Mouse (Mus musculus) myocyte (in vitro differentiated cells): ENCODE data around the gene 4930579F01Rik. TPM values are rescaled to one million over a fixed set of nuclear protein-coding genes. Genes with fewer than 3 reads are reported as not detected.
A peak's percentile ranks its signal among the peaks of the same experiment; 100 is the strongest.

ENCODE experiments used
- H3K27me3 ChIP-seq: one replicate; pipeline ENCODE4 v1.6.1; 2011; ENCODE audit not compliant: control insufficient read depth, insufficient read depth, insufficient read length
- H3K36me3 ChIP-seq: one replicate; pipeline ENCODE4 v1.6.1; 2011; ENCODE audit not compliant: control insufficient read depth, insufficient read depth
- H3K4me2 ChIP-seq: one replicate; pipeline ENCODE4 v1.6.1; 2011; ENCODE audit warnings: low read depth, control low read depth
- H3K4me3 ChIP-seq: one replicate; pipeline ENCODE4 v1.5.1; 2011; ENCODE audit warnings: mild to moderate bottlenecking, control low read depth, moderate library complexity
- H3K79me2 ChIP-seq: one replicate; pipeline ENCODE4 v1.6.1; 2011; ENCODE audit not compliant: control insufficient read depth, insufficient read depth
- H3ac ChIP-seq: one replicate; pipeline ENCODE4 v1.6.1; 2011; ENCODE audit not compliant: control insufficient read depth, insufficient read length
- CEBPB ChIP-seq: IDR thresholded peaks from 2 replicates; pipeline ENCODE4 v1.6.1; 2011; ENCODE audit warnings: mild to moderate bottlenecking, moderate library complexity; ENCODE audit not compliant: poor library complexity, insufficient read depth, severe bottlenecking
- E2F4 ChIP-seq: IDR thresholded peaks from one replicate; pipeline ENCODE4 v1.6.1; 2011; ENCODE audit warnings: mild to moderate bottlenecking, control low read depth, moderate library complexity; ENCODE audit not compliant: insufficient read depth
- MAX ChIP-seq: IDR thresholded peaks from one replicate; pipeline ENCODE4 v1.6.1; 2011; ENCODE audit warnings: low read depth, mild to moderate bottlenecking, control low read depth
- MYOD1 ChIP-seq, 3 experiments: IDR thresholded peaks; one replicate each; pipeline ENCODE4 v1.6.1; 2011; ENCODE audit warnings: control low read depth in 2 of 3, low read depth in 2 of 3, mild to moderate bottlenecking in 2 of 3, moderate library complexity in 1 of 3; ENCODE audit not compliant: insufficient read length in 2 of 3, control insufficient read depth in 1 of 3
- MYOG ChIP-seq, 3 experiments: IDR thresholded peaks; one replicate each; pipeline ENCODE4 v1.6.1; 2011; ENCODE audit warnings: control low read depth in 2 of 3, low read depth in 2 of 3, mild to moderate bottlenecking in 2 of 3; ENCODE audit not compliant: insufficient read length in 2 of 3, control insufficient read depth in 1 of 3, insufficient read depth in 1 of 3
- POLR2A ChIP-seq: IDR thresholded peaks from one replicate; pipeline ENCODE4 v1.6.1; 2011; ENCODE audit warnings: low read depth, mild to moderate bottlenecking, control low read depth, moderate library complexity; ENCODE audit not compliant: insufficient read length
- POLR2AphosphoS2 ChIP-seq: IDR thresholded peaks from one replicate; pipeline ENCODE4 v1.6.1; 2011; ENCODE audit warnings: low read depth, control low read depth; ENCODE audit not compliant: insufficient read length
- REST ChIP-seq: IDR thresholded peaks from one replicate; pipeline ENCODE4 v1.6.1; 2011; ENCODE audit warnings: mild to moderate bottlenecking, control low read depth, moderate library complexity; ENCODE audit not compliant: insufficient read depth, insufficient read length
- SRF ChIP-seq: IDR thresholded peaks from one replicate; pipeline ENCODE4 v1.6.1; 2011; ENCODE audit warnings: low read depth; ENCODE audit not compliant: control insufficient read depth, insufficient read length
- TCF12 ChIP-seq: IDR thresholded peaks from one replicate; pipeline ENCODE4 v1.6.1; 2011; ENCODE audit warnings: mild to moderate bottlenecking, control low read depth; ENCODE audit not compliant: poor library complexity, insufficient read depth, severe bottlenecking
- TCF3 ChIP-seq: IDR thresholded peaks from one replicate; pipeline ENCODE4 v1.6.1; 2011; ENCODE audit warnings: low read depth, control low read depth; ENCODE audit not compliant: insufficient read length
- USF1 ChIP-seq: IDR thresholded peaks from one replicate; pipeline ENCODE4 v1.6.1; 2011; ENCODE audit warnings: low read depth, mild to moderate bottlenecking, control low read depth, moderate library complexity
- polyA plus RNA-seq: library from polyadenylated mRNA; unstranded; fragments of >200 nt; fragmentation: generic; extraction: Trizol; gene quantifications from one replicate; pipeline ENCODE4 v1.2.1, GENCODE M21; 2012; ENCODE audit warnings: missing spikeins

The 4930579F01Rik gene
- polyA plus RNA-seq, 1 experiment, result not detected

DNA sequence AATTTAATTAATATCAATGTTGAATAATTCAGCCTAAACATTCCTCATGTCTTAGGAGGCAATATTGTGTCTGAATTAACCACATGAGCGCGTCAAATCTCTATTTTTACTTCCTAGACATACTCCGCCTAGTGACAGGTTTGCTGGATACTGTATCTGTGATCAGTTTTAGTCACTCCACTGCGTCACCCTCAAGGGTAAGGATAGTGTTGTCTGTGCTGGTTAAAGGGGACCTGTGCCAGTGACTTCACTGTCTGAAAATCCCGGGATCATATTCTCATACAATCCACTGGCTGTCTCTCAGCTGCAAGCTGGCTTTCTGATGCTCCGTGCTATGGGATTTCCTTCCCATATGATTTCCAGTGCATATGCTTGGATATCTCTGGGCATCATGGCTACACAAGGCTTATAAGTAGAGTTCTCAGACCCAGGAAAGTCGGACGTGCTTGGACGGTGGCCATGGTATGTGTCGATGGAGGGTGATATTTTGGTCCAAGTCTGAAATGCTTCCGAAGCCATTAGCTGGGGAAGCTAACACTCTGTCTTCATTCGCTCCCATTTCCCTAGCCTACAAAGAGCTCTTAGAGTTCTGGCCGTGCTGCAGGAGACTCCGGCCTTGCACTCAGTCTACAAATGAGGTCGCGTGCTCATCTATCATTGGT lies 74.0 kb downstream of the 4930579F01Rik start:
- Histone ChIP-seq H3K79me2 (no peaks in the 10 kb centered on the region), H3K4me3 (no peak overlapping the region), H3ac (no peak overlapping the region), H3K4me2 (peak overlapping the region; percentile 66), H3K36me3 (no peaks in the 10 kb centered on the region), H3K27me3 (no peaks in the 10 kb centered on the region)
- TF ChIP-seq MYOD1 (IDR thresholded peaks at IDR 0.05; ENCODE audit: control insufficient read depth in 1 of 3, insufficient read length in 2 of 3, low read depth in 2 of 3), result peak in 2 of 3 experiments; percentile 27 to 32
- no peak for TF ChIP-seq MYOG (IDR thresholded peaks at IDR 0.05; ENCODE audit: control insufficient read depth in 1 of 3, insufficient read depth in 1 of 3, insufficient read length in 2 of 3, low read depth in 2 of 3)

DNA sequence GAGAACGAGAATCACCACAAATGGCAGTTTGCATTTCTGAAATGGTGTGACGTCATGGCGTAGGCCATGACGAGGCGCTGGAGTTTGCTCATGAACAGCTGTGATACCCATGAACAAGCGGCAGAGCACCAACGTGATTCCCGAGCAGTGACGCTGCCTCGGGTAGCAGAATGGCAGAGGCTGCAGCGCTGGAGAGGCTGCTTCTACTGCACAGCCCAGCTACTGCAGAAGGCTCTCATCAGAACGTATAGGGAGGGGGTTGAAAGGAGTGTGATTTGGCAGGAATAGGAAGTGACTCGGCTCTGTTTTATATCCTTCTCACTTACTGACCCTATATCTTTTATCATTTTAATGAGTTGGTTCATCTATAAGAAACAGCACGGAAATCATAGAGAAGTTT lies 74.8 kb downstream of the 4930579F01Rik start:
- Histone ChIP-seq H3K4me2 (peak overlapping the region; percentile 66), H3K36me3 (no peaks in the 10 kb centered on the region), H3K79me2 (no peaks in the 10 kb centered on the region), H3K4me3 (no peak overlapping the region), H3K27me3 (no peaks in the 10 kb centered on the region), H3ac (no peak overlapping the region)
- TF ChIP-seq MYOD1 (IDR thresholded peaks at IDR 0.05; ENCODE audit: control insufficient read depth in 1 of 3, insufficient read length in 2 of 3, low read depth in 2 of 3) (peak in 1 of 3 experiments; percentile 41), MYOG (IDR thresholded peaks at IDR 0.05; ENCODE audit: control insufficient read depth in 1 of 3, insufficient read depth in 1 of 3, insufficient read length in 2 of 3, low read depth in 2 of 3) (peak in 1 of 3 experiments; percentile 59), TCF12 (no peak)

DNA sequence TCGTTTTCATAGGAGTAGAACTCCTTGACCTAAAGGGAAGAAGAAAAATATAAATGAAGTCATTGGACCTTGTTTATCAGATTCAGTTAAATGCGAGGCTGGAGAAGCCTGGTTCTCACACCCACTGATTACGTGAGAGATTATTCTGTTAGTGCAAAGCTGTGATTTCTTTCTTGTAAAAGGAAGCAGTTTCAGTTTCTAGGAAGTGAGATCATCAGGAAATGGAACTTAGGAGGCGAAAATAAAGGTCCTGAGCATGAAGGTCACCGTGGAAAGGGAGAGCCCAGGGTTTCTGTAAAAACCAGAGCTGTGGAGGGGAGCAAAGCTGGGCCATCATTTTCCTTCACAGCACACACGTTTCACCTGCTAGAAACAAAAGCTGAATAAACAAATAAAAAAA lies 75.2 kb downstream of the 4930579F01Rik start:
- Histone ChIP-seq H3K79me2 (no peaks in the 10 kb centered on the region), H3K27me3 (no peaks in the 10 kb centered on the region), H3K4me3 (no peak overlapping the region), H3K4me2 (peak overlapping the region; percentile 66), H3ac (no peak overlapping the region), H3K36me3 (no peaks in the 10 kb centered on the region)
- TF ChIP-seq E2F4 (no peak), USF1 (no peak), MYOG (IDR thresholded peaks at IDR 0.05; ENCODE audit: control insufficient read depth in 1 of 3, insufficient read depth in 1 of 3, insufficient read length in 2 of 3, low read depth in 2 of 3) (no peak), MAX (no peak), SRF (no peak), POLR2AphosphoS2 (no peak), CEBPB (no peak), TCF12 (no peak), REST (no peak), MYOD1 (IDR thresholded peaks at IDR 0.05; ENCODE audit: control insufficient read depth in 1 of 3, insufficient read length in 2 of 3, low read depth in 2 of 3) (no peak), TCF3 (no peak), POLR2A (no peak)

DNA sequence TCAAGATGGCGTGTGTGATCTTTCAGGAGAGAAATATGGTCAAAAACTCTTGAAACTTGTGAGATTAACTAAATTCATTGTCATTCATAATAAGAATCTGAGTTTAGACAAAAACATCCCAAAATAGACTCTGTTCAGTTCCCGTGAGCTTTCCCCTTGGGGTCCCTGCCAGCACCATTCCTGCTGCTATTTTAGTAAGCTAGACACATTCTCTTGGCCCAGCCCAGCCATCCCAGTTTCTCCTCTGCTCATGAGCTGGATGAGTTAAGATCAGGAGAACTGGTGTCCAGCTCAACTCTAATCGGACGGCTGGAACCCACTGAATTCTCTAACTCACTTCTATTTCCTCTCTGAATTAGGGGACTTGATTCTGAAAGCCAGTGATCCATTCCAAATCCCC lies 76.8 kb downstream of the 4930579F01Rik start:
- H3K4me2 ChIP-seq, result no peak overlapping the region
- no peaks in the 10 kb centered on the region for H3K79me2 ChIP-seq
- no peak overlapping the region for H3K4me3 ChIP-seq
- no peaks in the 10 kb centered on the region for H3K27me3 ChIP-seq
- no peak overlapping the region for H3ac ChIP-seq
- no peak for TF ChIP-seq CEBPB
- no peak for TF ChIP-seq SRF
- TF ChIP-seq MYOG (IDR thresholded peaks at IDR 0.05; ENCODE audit: control insufficient read depth in 1 of 3, insufficient read depth in 1 of 3, insufficient read length in 2 of 3, low read depth in 2 of 3), result no peak
- TF ChIP-seq POLR2A, result no peak
- no peak for TF ChIP-seq USF1
- TF ChIP-seq MYOD1 (IDR thresholded peaks at IDR 0.05; ENCODE audit: control insufficient read depth in 1 of 3, insufficient read length in 2 of 3, low read depth in 2 of 3), result no peak
- no peak for TF ChIP-seq TCF3
- TF ChIP-seq REST, result no peak
- TF ChIP-seq MAX, result no peak
- no peak for TF ChIP-seq POLR2AphosphoS2
- TF ChIP-seq TCF12, result no peak
- TF ChIP-seq E2F4, result no peak
- H3K36me3 ChIP-seq, result no peaks in the 10 kb centered on the region

DNA sequence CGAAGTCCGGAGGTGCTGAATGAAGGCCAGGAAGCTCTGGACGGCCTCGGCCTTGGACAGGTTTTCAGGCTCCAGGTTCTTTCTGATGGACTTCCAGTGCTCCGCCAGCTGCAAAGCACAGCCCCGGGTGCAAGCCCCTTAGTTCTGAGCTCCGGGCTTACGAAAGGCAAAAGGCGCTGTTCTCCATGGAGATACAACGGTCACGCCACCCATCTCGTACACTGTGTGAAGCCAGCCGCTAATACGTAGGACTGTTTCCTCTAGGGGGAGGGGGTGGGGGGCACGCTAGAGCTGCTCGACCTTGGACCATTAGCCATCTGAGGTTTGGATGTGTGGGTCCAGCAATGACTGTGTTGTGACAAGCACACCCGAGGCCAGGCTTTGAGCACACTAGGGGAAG lies 79.5 kb downstream of the 4930579F01Rik start:
- TF ChIP-seq MYOG (IDR thresholded peaks at IDR 0.05; ENCODE audit: control insufficient read depth in 1 of 3, insufficient read depth in 1 of 3, insufficient read length in 2 of 3, low read depth in 2 of 3) (no peak), USF1 (no peak), E2F4 (no peak), TCF12 (no peak), TCF3 (no peak), SRF (no peak)
- Histone ChIP-seq H3ac (no peak overlapping the region), H3K79me2 (no peaks in the 10 kb centered on the region), H3K4me2 (no peak overlapping the region), H3K27me3 (no peaks in the 10 kb centered on the region), H3K36me3 (no peaks in the 10 kb centered on the region), H3K4me3 (no peak overlapping the region)

Other genes with a start within 250 kb of the 4930579F01Rik start
- gene Dapp1, start 212.3 kb downstream of the 4930579F01Rik start, polyA plus RNA-seq, result 0.16 TPM
- gene 1110002E22Rik, start 128.8 kb downstream of the 4930579F01Rik start, polyA plus RNA-seq, result 22.3 TPM
- 0.24 TPM for gene Gm5105, start 126.4 kb downstream of the 4930579F01Rik start, polyA plus RNA-seq
- 6.3 TPM for gene Trmt10a, start 50.4 kb downstream of the 4930579F01Rik start, polyA plus RNA-seq
- gene Mttp, start 48.9 kb downstream of the 4930579F01Rik start, polyA plus RNA-seq, result 4.1 TPM
- gene Adh7, start 23.9 kb upstream of the 4930579F01Rik start, polyA plus RNA-seq, result 8.1 TPM
- not detected for gene Adh1, start 67.2 kb upstream of the 4930579F01Rik start, polyA plus RNA-seq
- gene Adh6a, start 119.5 kb upstream of the 4930579F01Rik start, polyA plus RNA-seq, result not detected
- not detected for gene Adh6b, start 147.9 kb upstream of the 4930579F01Rik start, polyA plus RNA-seq
- not detected for gene Adh4, start 221.6 kb upstream of the 4930579F01Rik start, polyA plus RNA-seq
- 79.7 TPM for gene Adh5, start 249.3 kb upstream of the 4930579F01Rik start, polyA plus RNA-seq